ENCODE assay signal across 21 mouse cellular contexts in the genomic region with DNA sequence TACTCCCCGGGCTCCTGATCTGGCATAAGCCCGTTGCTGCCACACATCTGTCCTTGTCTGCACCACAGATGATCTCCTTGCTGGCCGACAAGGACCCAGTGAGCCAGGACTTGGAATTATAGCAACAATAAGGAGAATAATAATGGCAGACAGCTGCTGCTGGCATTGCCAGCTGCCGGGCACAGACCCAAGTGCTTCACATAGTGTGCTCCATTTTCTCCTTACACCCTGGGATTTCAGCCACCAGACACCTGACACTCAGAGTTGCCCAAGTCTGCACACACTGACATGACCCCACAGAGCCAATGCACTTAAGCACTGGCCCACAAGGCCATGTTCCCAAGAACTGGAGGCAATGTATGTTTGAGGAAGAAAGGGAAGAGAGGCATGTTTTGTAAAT.
DNase-seq lines count a peak whose midpoint lies in the region; ATAC-seq and TF ChIP-seq lines count a peak whose summit lies in the region.
"Had no signal": no experiment of that assay in that cellular context is flagged by ENCODE, and none has a peak within 500 bp of the region (broad histone marks: within the 10 kb centered on the region; RNA-seq: fewer than 3 reads in every experiment).

No protein-coding gene starts in this region.

- WGBS in liver, embryonic 11.5 days, result 69% methylated on average over 4 of the region's 4 CpGs
- WGBS in intestine, postnatal 0 days, result 90% methylated on average over 4 of the region's 4 CpGs

- intact Hi-C loops in gastrocnemius, postnatal 36 days (cut with DNase I), result no loop called here

- no peaks in the 10 kb centered on the region for H3K36me3 ChIP-seq in liver, embryonic 11.5 days (ENCODE audit: control insufficient read depth, insufficient read depth, low read length)
- H3K36me3 ChIP-seq in intestine, postnatal 0 days (ENCODE audit: control insufficient read depth, insufficient read depth), result peaks cover 4% of the 10 kb centered on the region; the same call in 1 of the 2 replicates
- H3K36me3 ChIP-seq: forebrain, embryonic 12.5 days; heart, embryonic 15.5 days; intestine, embryonic 15.5 days; limb, embryonic 13.5 days; neural tube, embryonic 15.5 days had no signal

- H3K9ac ChIP-seq in liver, embryonic 11.5 days (ENCODE audit: low read depth, low read length), result no peak overlapping the region
- no peak overlapping the region for H3K9ac ChIP-seq in intestine, postnatal 0 days (ENCODE audit: low read depth, low read length)
- H3K9ac ChIP-seq: forebrain, embryonic 12.5 days; heart, embryonic 15.5 days; hindbrain, embryonic 14.5 days; intestine, embryonic 15.5 days; limb, embryonic 13.5 days; neural tube, embryonic 15.5 days had no signal

- no peak for ATAC-seq in liver, embryonic 11.5 days (replicated peaks; ENCODE audit: low FRiP score)
- ATAC-seq in intestine, postnatal 0 days, result no peak
- ATAC-seq: activated CD4-positive, CD25-positive, alpha-beta regulatory T cell, adult 4 months; intestine, embryonic 15.5 days; Patski had no signal

- no peak overlapping the region for H3K4me3 ChIP-seq in liver, embryonic 11.5 days (ENCODE audit: low read depth, low read length)
- H3K4me3 ChIP-seq in intestine, postnatal 0 days (ENCODE audit: low read depth, low read length), result no peak overlapping the region
- H3K4me3 ChIP-seq: forebrain, embryonic 12.5 days; heart, embryonic 15.5 days; intestine, embryonic 15.5 days; limb, embryonic 13.5 days; neural tube, embryonic 15.5 days had no signal

- H3K9me3 ChIP-seq in liver, embryonic 11.5 days (ENCODE audit: control insufficient read depth, low read length), result no peaks in the 10 kb centered on the region
- no peaks in the 10 kb centered on the region for H3K9me3 ChIP-seq in intestine, postnatal 0 days (ENCODE audit: control insufficient read depth)
- H3K9me3 ChIP-seq: forebrain, embryonic 12.5 days; heart, embryonic 15.5 days; intestine, embryonic 15.5 days; limb, embryonic 13.5 days; neural tube, embryonic 15.5 days had no signal

- no peak overlapping the region for H3K27ac ChIP-seq in liver, embryonic 11.5 days (ENCODE audit: low read depth, low read length)
- H3K27ac ChIP-seq in intestine, postnatal 0 days (ENCODE audit: low read depth, low read length), result no peak overlapping the region
- H3K27ac ChIP-seq: forebrain, embryonic 12.5 days; heart, embryonic 15.5 days; hindbrain, embryonic 14.5 days; intestine, embryonic 15.5 days; kidney, postnatal 0 days; limb, embryonic 13.5 days; neural tube, embryonic 15.5 days had no signal

- no peak for TF ChIP-seq CTCF in intestine, postnatal 0 days (IDR thresholded peaks at IDR 0.05; ENCODE audit: low read depth)

- H3K4me2 ChIP-seq in liver, embryonic 11.5 days, result no peak overlapping the region
- no peak overlapping the region for H3K4me2 ChIP-seq in intestine, postnatal 0 days (replicated peaks; ENCODE audit: low read depth)
- H3K4me2 ChIP-seq: forebrain, embryonic 12.5 days; heart, embryonic 15.5 days; hindbrain, embryonic 14.5 days; intestine, embryonic 15.5 days; limb, embryonic 13.5 days; midbrain, embryonic 11.5 days; neural tube, embryonic 15.5 days had no signal

- no peaks in the 10 kb centered on the region for H3K27me3 ChIP-seq in liver, embryonic 11.5 days (replicated peaks; ENCODE audit: control insufficient read depth, insufficient read depth, low read length)
- H3K27me3 ChIP-seq in intestine, postnatal 0 days (replicated peaks; ENCODE audit: control insufficient read depth, insufficient read depth, low read length), result no peaks in the 10 kb centered on the region
- H3K27me3 ChIP-seq: forebrain, embryonic 12.5 days; heart, embryonic 15.5 days; intestine, embryonic 15.5 days; limb, embryonic 13.5 days; neural tube, embryonic 15.5 days had no signal

- H3K4me1 ChIP-seq in liver, embryonic 11.5 days (replicated peaks; ENCODE audit: control insufficient read depth, insufficient read depth, low read length), result no peaks in the 10 kb centered on the region
- no peaks in the 10 kb centered on the region for H3K4me1 ChIP-seq in intestine, postnatal 0 days (replicated peaks; ENCODE audit: control insufficient read depth, insufficient read depth, low read length)
- H3K4me1 ChIP-seq: forebrain, embryonic 12.5 days; heart, embryonic 15.5 days; intestine, embryonic 15.5 days; limb, embryonic 13.5 days; neural tube, embryonic 15.5 days had no signal

- DNase-seq in gastrocnemius, adult 18-20 months (ENCODE audit: low spot score), result peak; percentile 15
- no peak for DNase-seq in gastrocnemius, postnatal 36 days
- peak; percentile 18 for DNase-seq in lung, postnatal 36 days
- DNase-seq in lung, postnatal 25 days (ENCODE audit: low spot score), result no peak
- DNase-seq in gastrocnemius, postnatal 25 days, result peak; percentile 9
- DNase-seq in liver, embryonic 11.5 days (ENCODE audit: low spot score), result no peak
- DNase-seq: cerebellum, adult 11 months; cerebellum, postnatal 36 days; lung, postnatal 14 days; thymus, postnatal 4 days had no signal

Comparison
In these comparisons a context has a peak if more than half of its experiments do, and no peak if none do; other contexts are left out.
1. DNase-seq: peak in gastrocnemius, adult 18-20 months (single experiment), lung, postnatal 36 days (single experiment) and gastrocnemius, postnatal 25 days (single experiment); none in gastrocnemius, postnatal 36 days (0 of 2), lung, postnatal 25 days (single experiment) and liver, embryonic 11.5 days (single experiment).